Mouse (Mus musculus): ENCODE measurements around the gene Gon7. TPM values are rescaled to one million over a fixed set of nuclear protein-coding genes. Genes with fewer than 3 reads are reported as not detected.

Gene Gon7
- polyA plus RNA-seq, 1 experiment from 2014 or later, result 43.9 TPM

- Histone ChIP-seq H3K36me3 (ENCODE audit: control insufficient read depth, insufficient read depth, low read length) (no peaks in the 10 kb centered on the region), H3K4me2 (ENCODE audit: low read depth, severe bottlenecking) (no peak overlapping the region), H3K9me3 (ENCODE audit: control insufficient read depth, low read length) (no peaks in the 10 kb centered on the region), H3K4me3 (ENCODE audit: low read depth, low read length) (no peak overlapping the region), H3K27ac (replicated peaks; ENCODE audit: low read depth, low read length) (no peak overlapping the region), H3K27me3 (ENCODE audit: control insufficient read depth, insufficient read depth, low read length) (no peaks in the 10 kb centered on the region), H3K9ac (ENCODE audit: low read length) (no peak overlapping the region), H3K4me1 (ENCODE audit: control insufficient read depth, insufficient read depth, low read length) (peaks cover 6% of the 10 kb centered on the region)
- WGBS, result 85% methylated on average over 5 of the region's 5 CpGs
- no peak for ATAC-seq (ENCODE audit: insufficient number of reproducible peaks, low FRiP score, low TSS enrichment, low read depth)
- DNase-seq (ENCODE audit: low spot score), result no peak
Observed at GRCm38 (mm10) chr12:102739096-102739495, 18.5 kb downstream of the Gon7 start.

- WGBS, result 12% methylated on average over 5 of the region's 5 CpGs
- Histone ChIP-seq H3K4me3 (ENCODE audit: low read depth, low read length) (no peak overlapping the region), H3K27ac (replicated peaks; ENCODE audit: low read depth, low read length) (no peak overlapping the region), H3K36me3 (ENCODE audit: control insufficient read depth, insufficient read depth, low read length) (no peaks in the 10 kb centered on the region), H3K4me1 (ENCODE audit: control insufficient read depth, insufficient read depth, low read length) (peaks cover 19% of the 10 kb centered on the region), H3K9ac (ENCODE audit: low read length) (no peak overlapping the region), H3K4me2 (ENCODE audit: low read depth, severe bottlenecking) (no peak overlapping the region), H3K9me3 (ENCODE audit: control insufficient read depth, low read length) (no peaks in the 10 kb centered on the region), H3K27me3 (ENCODE audit: control insufficient read depth, insufficient read depth, low read length) (no peaks in the 10 kb centered on the region)
- ATAC-seq (ENCODE audit: insufficient number of reproducible peaks, low FRiP score, low TSS enrichment, low read depth) (no peak), DNase-seq (ENCODE audit: low spot score) (peak; percentile 82)
Observed at GRCm38 (mm10) chr12:102733381-102733780, 24.2 kb downstream of the Gon7 start.

- Histone ChIP-seq H3K9ac (ENCODE audit: low read length) (peak overlapping the region; percentile 34), H3K4me3 (ENCODE audit: low read depth, low read length) (peak overlapping the region; percentile 12; the same call in 1 of the 2 replicates), H3K4me1 (ENCODE audit: control insufficient read depth, insufficient read depth, low read length) (peaks cover 19% of the 10 kb centered on the region), H3K27me3 (ENCODE audit: control insufficient read depth, insufficient read depth, low read length) (no peaks in the 10 kb centered on the region), H3K36me3 (ENCODE audit: control insufficient read depth, insufficient read depth, low read length) (no peaks in the 10 kb centered on the region), H3K4me2 (ENCODE audit: low read depth, severe bottlenecking) (peak overlapping the region; percentile 34), H3K9me3 (ENCODE audit: control insufficient read depth, low read length) (no peaks in the 10 kb centered on the region), H3K27ac (replicated peaks; ENCODE audit: low read depth, low read length) (peak overlapping the region; percentile 96)
- 22% methylated on average over 16 of the region's 16 CpGs for WGBS
- ATAC-seq (ENCODE audit: insufficient number of reproducible peaks, low FRiP score, low TSS enrichment, low read depth) (peak; percentile 76), DNase-seq (ENCODE audit: low spot score) (peak; percentile 51)
Observed at GRCm38 (mm10) chr12:102730798-102731619, 26.6 kb downstream of the Gon7 start.

DNA sequence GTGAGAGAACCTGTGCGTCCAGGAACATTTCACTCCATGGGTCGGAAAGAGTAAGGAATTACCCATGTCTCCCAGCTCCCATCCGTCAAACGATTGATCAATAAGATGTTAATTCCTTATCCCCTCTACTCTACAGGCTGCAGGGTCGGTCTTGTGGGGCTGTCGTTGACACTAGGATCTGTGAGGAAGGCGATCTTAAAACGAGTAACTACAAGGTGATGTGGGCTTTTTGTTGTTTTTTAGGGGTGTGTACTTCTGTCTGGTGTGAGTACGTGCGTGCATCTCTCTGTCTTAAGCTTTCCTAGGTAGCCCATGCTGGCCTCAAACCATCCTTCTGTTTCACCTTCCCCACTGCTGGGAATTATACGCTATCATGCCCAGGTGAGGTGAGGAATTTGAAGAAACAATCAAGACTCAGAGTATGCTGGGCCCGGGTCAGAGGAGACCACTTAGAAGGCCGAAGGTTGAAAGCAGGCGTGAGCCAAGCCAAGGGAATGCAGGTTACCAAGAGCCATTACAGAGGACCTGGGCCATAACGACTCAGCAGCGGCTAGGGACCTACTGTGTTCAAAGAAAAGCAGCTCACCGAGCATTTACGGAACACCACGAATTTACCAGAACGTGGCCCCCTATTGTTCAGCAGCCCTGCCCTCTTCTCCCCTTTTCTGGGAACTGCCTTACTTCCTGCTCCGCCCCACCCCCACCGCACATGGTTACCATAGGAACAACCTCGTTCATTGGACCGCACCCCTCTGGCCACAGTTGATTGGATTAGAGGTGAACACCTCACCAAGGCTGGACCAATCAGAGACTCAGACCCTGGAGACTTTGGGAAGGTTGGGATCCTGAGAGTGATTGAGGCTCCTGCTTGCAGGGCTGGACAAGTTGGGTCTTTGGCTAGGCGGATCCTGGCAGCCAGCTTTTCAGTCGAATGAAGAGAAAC is 27.5 kb downstream of the Gon7 start:
- H3K36me3 ChIP-seq (ENCODE audit: control insufficient read depth, insufficient read depth, low read length), result no peaks in the 10 kb centered on the region
- peak overlapping the region; percentile 34 for H3K4me2 ChIP-seq (ENCODE audit: low read depth, severe bottlenecking)
- peak; percentile 93 for DNase-seq (ENCODE audit: low spot score)
- H3K27me3 ChIP-seq (ENCODE audit: control insufficient read depth, insufficient read depth, low read length), result no peaks in the 10 kb centered on the region
- H3K4me1 ChIP-seq (ENCODE audit: control insufficient read depth, insufficient read depth, low read length), result peaks cover 19% of the 10 kb centered on the region
- no peaks in the 10 kb centered on the region for H3K9me3 ChIP-seq (ENCODE audit: control insufficient read depth, low read length)
- peak overlapping the region; percentile 96 for H3K27ac ChIP-seq (replicated peaks; ENCODE audit: low read depth, low read length)
- peak overlapping the region; percentile 40 for H3K9ac ChIP-seq (ENCODE audit: low read length)
- 28% methylated on average over 26 of the region's 26 CpGs for WGBS
- peak; percentile 97 for ATAC-seq (ENCODE audit: insufficient number of reproducible peaks, low FRiP score, low TSS enrichment, low read depth)
- peak overlapping the region; percentile 14; the same call in 1 of the 2 replicates for H3K4me3 ChIP-seq (ENCODE audit: low read depth, low read length)

GRCm38 (mm10) chr12:102725761-102726175 is 31.8 kb downstream of the Gon7 start:
- ATAC-seq (ENCODE audit: insufficient number of reproducible peaks, low FRiP score, low TSS enrichment, low read depth), result no peak
- Histone ChIP-seq H3K4me1 (ENCODE audit: control insufficient read depth, insufficient read depth, low read length) (peaks cover 11% of the 10 kb centered on the region; the same call in 1 of the 2 replicates), H3K27me3 (ENCODE audit: control insufficient read depth, insufficient read depth, low read length) (no peaks in the 10 kb centered on the region), H3K27ac (replicated peaks; ENCODE audit: low read depth, low read length) (no peak overlapping the region), H3K9me3 (ENCODE audit: control insufficient read depth, low read length) (no peaks in the 10 kb centered on the region), H3K4me3 (ENCODE audit: low read depth, low read length) (no peak overlapping the region), H3K9ac (ENCODE audit: low read length) (no peak overlapping the region), H3K36me3 (ENCODE audit: control insufficient read depth, insufficient read depth, low read length) (no peaks in the 10 kb centered on the region), H3K4me2 (ENCODE audit: low read depth, severe bottlenecking) (no peak overlapping the region)
- WGBS, result 71% methylated on average over 7 of the region's 7 CpGs
- DNase-seq (ENCODE audit: low spot score), result no peak

DNA sequence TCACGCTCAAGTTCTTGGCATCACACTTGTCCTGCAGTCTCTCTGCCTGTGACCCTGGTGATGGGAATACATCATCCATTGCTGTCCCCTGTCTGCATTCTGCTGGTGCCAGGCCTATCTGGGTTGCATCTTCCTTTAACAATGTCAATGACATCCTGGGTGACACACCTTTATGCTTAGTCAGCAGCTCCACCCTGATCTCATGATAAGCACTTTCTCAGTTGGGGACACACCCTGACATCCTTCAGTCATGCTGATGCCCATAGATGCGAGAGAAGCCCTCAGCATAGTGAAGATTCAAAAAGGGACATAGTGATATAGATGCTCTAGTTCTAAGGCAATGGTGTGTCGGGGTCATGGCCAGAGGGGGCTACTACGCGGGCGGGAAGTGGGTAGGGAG is 32.5 kb downstream of the Gon7 start:
- DNase-seq (ENCODE audit: low spot score) (no peak), ATAC-seq (ENCODE audit: insufficient number of reproducible peaks, low FRiP score, low TSS enrichment, low read depth) (no peak)
- Histone ChIP-seq H3K9ac (ENCODE audit: low read length) (no peak overlapping the region), H3K4me1 (ENCODE audit: control insufficient read depth, insufficient read depth, low read length) (peaks cover 6% of the 10 kb centered on the region; the same call in 1 of the 2 replicates), H3K27ac (replicated peaks; ENCODE audit: low read depth, low read length) (no peak overlapping the region), H3K4me2 (ENCODE audit: low read depth, severe bottlenecking) (no peak overlapping the region), H3K27me3 (ENCODE audit: control insufficient read depth, insufficient read depth, low read length) (no peaks in the 10 kb centered on the region), H3K9me3 (ENCODE audit: control insufficient read depth, low read length) (no peaks in the 10 kb centered on the region), H3K4me3 (ENCODE audit: low read depth, low read length) (no peak overlapping the region), H3K36me3 (ENCODE audit: control insufficient read depth, insufficient read depth, low read length) (no peaks in the 10 kb centered on the region)
- 93% methylated on average over 6 of the region's 6 CpGs for WGBS

GRCm38 (mm10) chr12:102723861-102724260 is 33.7 kb downstream of the Gon7 start:
- no peaks in the 10 kb centered on the region for H3K27me3 ChIP-seq (ENCODE audit: control insufficient read depth, insufficient read depth, low read length)
- no peak overlapping the region for H3K4me3 ChIP-seq (ENCODE audit: low read depth, low read length)
- no peak overlapping the region for H3K27ac ChIP-seq (replicated peaks; ENCODE audit: low read depth, low read length)
- no peaks in the 10 kb centered on the region for H3K9me3 ChIP-seq (ENCODE audit: control insufficient read depth, low read length)
- ATAC-seq (ENCODE audit: insufficient number of reproducible peaks, low FRiP score, low TSS enrichment, low read depth) (no peak), DNase-seq (ENCODE audit: low spot score) (no peak)
- no peak overlapping the region for H3K9ac ChIP-seq (ENCODE audit: low read length)
- 67% methylated on average over 6 of the region's 6 CpGs for WGBS
- H3K36me3 ChIP-seq (ENCODE audit: control insufficient read depth, insufficient read depth, low read length), result no peaks in the 10 kb centered on the region
- no peak overlapping the region for H3K4me2 ChIP-seq (ENCODE audit: low read depth, severe bottlenecking)
- no peaks in the 10 kb centered on the region for H3K4me1 ChIP-seq (ENCODE audit: control insufficient read depth, insufficient read depth, low read length)

DNA sequence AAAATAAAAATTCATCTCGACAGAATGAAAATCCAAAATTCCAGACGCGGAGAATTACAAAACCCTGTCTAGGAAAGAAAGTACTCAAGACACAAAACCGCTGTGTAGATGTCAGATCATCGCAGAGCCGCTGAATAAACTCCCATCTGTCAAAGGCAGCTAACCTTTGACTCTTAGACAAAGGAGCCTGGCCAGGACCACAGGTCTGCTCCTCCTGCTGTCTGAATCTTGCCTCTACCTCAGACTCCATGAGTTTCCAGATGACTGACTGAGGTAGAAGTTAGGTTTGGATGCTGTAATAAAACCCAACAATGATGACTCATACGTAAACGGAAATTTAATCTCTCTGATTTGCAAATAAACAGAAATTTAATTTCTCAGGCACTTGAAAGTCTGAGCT is 34.6 kb downstream of the Gon7 start:
- H3K27me3 ChIP-seq (ENCODE audit: control insufficient read depth, insufficient read depth, low read length), result no peaks in the 10 kb centered on the region
- H3K27ac ChIP-seq (replicated peaks; ENCODE audit: low read depth, low read length), result no peak overlapping the region
- H3K4me3 ChIP-seq (ENCODE audit: low read depth, low read length), result no peak overlapping the region
- H3K36me3 ChIP-seq (ENCODE audit: control insufficient read depth, insufficient read depth, low read length), result no peaks in the 10 kb centered on the region
- no peaks in the 10 kb centered on the region for H3K9me3 ChIP-seq (ENCODE audit: control insufficient read depth, low read length)
- DNase-seq (ENCODE audit: low spot score), result no peak
- WGBS, result 81% methylated on average over 8 of the region's 8 CpGs
- no peak overlapping the region for H3K9ac ChIP-seq (ENCODE audit: low read length)
- no peak overlapping the region for H3K4me2 ChIP-seq (ENCODE audit: low read depth, severe bottlenecking)
- no peak for ATAC-seq (ENCODE audit: insufficient number of reproducible peaks, low FRiP score, low TSS enrichment, low read depth)
- H3K4me1 ChIP-seq (ENCODE audit: control insufficient read depth, insufficient read depth, low read length), result no peaks in the 10 kb centered on the region
